Mouse (Mus musculus) bone marrow macrophage, adult 2 months (primary cell): Measurements from ENCODE around the gene Tmem177.

Experiments
- CTCF ChIP-seq: IDR thresholded peaks from 2 replicates; pipeline ENCODE4 v1.5.1; 2012; ENCODE audit warnings: low read depth, mild to moderate bottlenecking, low read length, moderate library complexity
- POLR2A ChIP-seq: IDR thresholded peaks from 2 replicates; pipeline ENCODE4 v1.6.1; 2012; ENCODE audit warnings: mild to moderate bottlenecking, low read depth, low read length, borderline replicate concordance

- TF ChIP-seq CTCF (no peak), POLR2A (no peak)
Measured at GRCm38 (mm10) chr1:119886320-119886719, 26.7 kb downstream of the Tmem177 start.
